Mouse (Mus musculus): ENCODE results near the gene Dot1l.

DNA sequence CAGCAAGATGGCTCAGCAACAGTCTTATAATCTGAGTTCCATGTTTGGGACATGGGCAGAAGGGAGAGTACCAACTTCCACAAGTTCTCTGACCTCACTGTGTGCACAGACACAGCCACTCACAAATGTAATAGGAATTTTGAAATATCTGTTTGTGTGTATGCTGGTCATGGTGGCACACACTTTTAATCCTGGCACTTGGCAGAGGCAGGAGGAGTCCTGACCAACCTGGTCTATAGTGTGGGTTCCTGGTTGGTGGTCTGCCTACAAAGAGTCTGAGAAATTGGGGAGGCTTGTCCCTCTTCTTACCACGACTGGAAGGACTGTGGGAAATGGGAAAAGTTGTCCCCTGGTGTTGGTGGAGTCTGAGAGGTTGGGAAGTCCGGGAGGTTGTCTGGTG lies 1.5 kb downstream of the Dot1l start:
- no peak for TF ChIP-seq POLR2A (IDR thresholded peaks at IDR 0.05; ENCODE audit: borderline replicate concordance, extremely low read depth, low read depth, low read length)
- no peak for TF ChIP-seq CTCF (IDR thresholded peaks at IDR 0.05; ENCODE audit: insufficient read depth, low read length)

All from lung, adult 2 months (tissue).